Mouse (Mus musculus) kidney, adult 2 months (tissue): ENCODE data around the gene Ppp1r26.

Source experiments
- CTCF ChIP-seq: fragments of 200-500 bp; conservative IDR thresholded peaks from 2 replicates; pipeline ENCODE4 v1.5.1; 2011; ENCODE audit warnings: low read depth, mild to moderate bottlenecking, control low read depth, low read length, moderate library complexity, mixed read lengths; ENCODE audit not compliant: insufficient read depth, insufficient read length
- POLR2A ChIP-seq: fragments of 200-500 bp; IDR thresholded peaks from one replicate; pipeline ENCODE4 v1.6.1; 2011; ENCODE audit warnings: low read depth, low read length, control low read depth

GRCm38 (mm10) chr2:28451663-28452062 lies 5.1 kb downstream of the Ppp1r26 start:
- TF ChIP-seq CTCF = no peak
- TF ChIP-seq POLR2A = no peak
